Mouse (Mus musculus) embryonic facial prominence, embryonic 14.5 days (tissue): ENCODE measurements at regions not wholly inside any gene's neighbourhood (a gene's known extent, or its start where the extent isn't known, plus 50 kb on each side); places are given as distances from the start of the nearest gene placed in this dataset.

Experiments
- ATAC-seq: fragments of 200-750 bp; cut with Nextera tagmentation; 2 replicates; pipeline ENCODE4 v1.8.0; 2017; ENCODE audit warnings: low read depth, moderate number of reproducible peaks, moderate TSS enrichment
- DNase-seq: peaks from one replicate; pipeline ENCODE4 v3.0.0-alpha.2; 2015; ENCODE audit warnings: low spot score
- H3K27ac ChIP-seq: fragments of 300-500 bp; sonication (generic); replicated peaks from 2 replicates; pipeline ENCODE4 v1.5.1; 2014; ENCODE audit warnings: low read depth, mild to moderate bottlenecking, low read length, moderate library complexity
- H3K27me3 ChIP-seq: fragments of 300-500 bp; sonication (generic); replicated peaks from 2 replicates; pipeline ENCODE4 v1.6.1; 2014; ENCODE audit warnings: low read length; ENCODE audit not compliant: control insufficient read depth, insufficient read depth
- H3K36me3 ChIP-seq: fragments of 300-500 bp; sonication (generic); 2 replicates; pipeline ENCODE4 v1.6.1; 2014; ENCODE audit warnings: low read length, mixed read lengths; ENCODE audit not compliant: control insufficient read depth, insufficient read depth
- H3K4me1 ChIP-seq: fragments of 300-500 bp; sonication (generic); 2 replicates; pipeline ENCODE4 v1.6.1; 2014; ENCODE audit warnings: antibody characterized with exemption, low read length; ENCODE audit not compliant: control insufficient read depth, insufficient read depth
- H3K4me2 ChIP-seq: fragments of 300-500 bp; sonication (generic); 2 replicates; pipeline ENCODE4 v1.6.1; 2014; ENCODE audit warnings: low read depth, mild to moderate bottlenecking, low read length, moderate library complexity, mixed read lengths
- H3K4me3 ChIP-seq: fragments of 300-500 bp; sonication (generic); 2 replicates; pipeline ENCODE4 v1.5.1; 2014; ENCODE audit warnings: low read depth, mild to moderate bottlenecking, low read length
- H3K9ac ChIP-seq: fragments of 300-500 bp; sonication (generic); 2 replicates; pipeline ENCODE4 v1.6.1; 2014; ENCODE audit warnings: low read depth, mild to moderate bottlenecking, low read length, moderate library complexity, mixed read lengths
- H3K9me3 ChIP-seq: fragments of 300-500 bp; sonication (generic); 2 replicates; pipeline ENCODE4 v1.6.1; 2016; ENCODE audit warnings: low read length; ENCODE audit not compliant: control insufficient read depth
- WGBS: fragments of 180-500 bp; shearing (Covaris S2); extraction: QIAGEN DNeasy Blood & Tissue Kit; methylation state at CpG from one replicate; pipeline ENCODE4 v1.1.7; 2014; 5-methylcytosine and 5-hydroxymethylcytosine counted together

DNA sequence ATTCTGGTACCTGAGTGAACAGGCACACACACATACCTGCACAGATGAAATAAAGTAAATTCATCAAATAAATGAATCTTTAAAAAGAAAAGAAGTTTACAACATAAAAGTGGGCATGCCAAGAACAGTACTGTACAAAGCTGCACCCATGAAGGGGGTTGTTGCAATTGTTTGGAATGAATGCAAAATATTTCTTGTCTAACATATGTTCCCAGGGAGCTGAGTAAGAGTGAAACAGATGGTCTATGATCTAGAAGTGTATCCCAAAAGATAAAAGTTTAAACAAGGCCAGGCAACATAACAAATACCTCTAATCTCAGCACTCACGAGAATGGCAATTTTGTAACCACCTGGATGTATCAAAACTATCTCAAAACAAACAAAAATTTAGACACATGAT, 1685.5 kb upstream of the Dsel start:
- 54% methylated on average over 1 of the region's 1 CpGs for WGBS
- DNase-seq: no peak
- no peaks in the 10 kb centered on the region for H3K27me3 ChIP-seq
- H3K9me3 ChIP-seq: no peaks in the 10 kb centered on the region
- H3K9ac ChIP-seq: no peak overlapping the region
- H3K4me1 ChIP-seq: no peaks in the 10 kb centered on the region
- H3K27ac ChIP-seq: no peak overlapping the region
- no peak for ATAC-seq
- H3K4me2 ChIP-seq: no peak overlapping the region
- no peaks in the 10 kb centered on the region for H3K36me3 ChIP-seq
- no peak overlapping the region for H3K4me3 ChIP-seq

DNA sequence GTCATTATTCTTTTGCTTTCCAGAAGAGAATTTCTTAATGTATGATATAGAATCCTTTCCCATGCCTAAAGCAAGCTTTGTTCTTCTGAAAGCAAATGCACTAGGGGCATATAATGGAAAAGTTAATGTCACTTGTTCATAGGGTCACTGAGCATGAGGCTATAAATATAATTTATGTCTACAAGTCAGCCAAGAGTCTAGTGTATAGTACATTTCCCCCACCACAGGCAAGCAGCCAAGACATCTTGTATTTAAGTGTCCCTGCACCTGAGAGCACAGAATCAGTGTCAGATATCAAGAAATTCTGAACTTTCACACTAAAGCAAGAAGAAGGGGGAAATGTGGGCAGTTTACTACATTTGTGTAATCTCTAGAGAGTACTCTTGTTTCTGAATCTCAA, 1675.3 kb upstream of the Dsel start:
- Histone ChIP-seq H3K4me2 (no peak overlapping the region), H3K9me3 (no peaks in the 10 kb centered on the region), H3K4me3 (no peak overlapping the region), H3K4me1 (no peaks in the 10 kb centered on the region), H3K9ac (no peak overlapping the region), H3K27ac (no peak overlapping the region), H3K36me3 (no peaks in the 10 kb centered on the region), H3K27me3 (no peaks in the 10 kb centered on the region)
- DNase-seq (peak; percentile 60), ATAC-seq (peak; percentile 50; the same call in 1 of the 2 replicates)

DNA sequence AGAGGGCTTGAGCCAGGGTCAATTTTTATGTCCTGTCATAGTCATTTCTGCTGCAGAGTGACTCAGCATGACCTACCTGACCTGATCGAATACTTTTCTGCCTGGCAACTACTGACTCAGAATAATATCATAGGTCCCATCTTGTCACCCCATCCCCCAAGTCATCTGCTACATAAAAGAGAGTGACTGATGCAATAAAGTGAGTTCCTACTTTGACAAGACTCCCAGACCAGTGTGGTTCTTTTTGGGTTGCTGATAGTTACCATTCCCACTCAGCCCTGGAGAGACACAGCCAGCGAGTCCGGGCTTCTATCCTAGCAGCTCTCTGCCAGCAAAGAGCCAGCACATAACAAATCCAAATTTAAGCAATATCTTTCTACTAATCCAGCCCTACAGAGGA, 1665.8 kb upstream of the Dsel start:
- WGBS: 86% methylated on average over 3 of the region's 3 CpGs
- Histone ChIP-seq H3K4me1 (no peaks in the 10 kb centered on the region), H3K9me3 (no peaks in the 10 kb centered on the region), H3K27ac (no peak overlapping the region), H3K36me3 (no peaks in the 10 kb centered on the region), H3K27me3 (no peaks in the 10 kb centered on the region), H3K4me2 (no peak overlapping the region), H3K4me3 (no peak overlapping the region), H3K9ac (no peak overlapping the region)
- ATAC-seq (no peak), DNase-seq (no peak)

DNA sequence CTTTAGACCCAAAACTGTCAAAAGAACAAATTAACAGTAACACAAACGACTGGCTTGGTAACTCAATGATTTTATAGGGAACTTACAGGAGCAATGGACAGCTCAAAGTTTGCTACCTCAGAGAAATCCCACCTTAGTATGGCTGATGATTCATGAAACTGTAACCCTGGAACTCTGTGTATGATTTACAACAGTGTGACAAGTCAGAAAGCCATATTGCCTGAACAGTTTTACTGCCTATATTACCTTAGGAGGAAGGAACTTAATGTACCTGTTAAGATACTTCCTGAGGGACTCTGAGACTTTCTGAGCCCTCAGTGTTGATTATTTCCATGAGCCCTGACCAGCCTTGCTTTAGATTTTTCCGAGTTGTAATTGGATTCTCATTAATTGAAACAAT, 1631.3 kb upstream of the Dsel start:
- WGBS: 55% methylated on average over 2 of the region's 2 CpGs

DNA sequence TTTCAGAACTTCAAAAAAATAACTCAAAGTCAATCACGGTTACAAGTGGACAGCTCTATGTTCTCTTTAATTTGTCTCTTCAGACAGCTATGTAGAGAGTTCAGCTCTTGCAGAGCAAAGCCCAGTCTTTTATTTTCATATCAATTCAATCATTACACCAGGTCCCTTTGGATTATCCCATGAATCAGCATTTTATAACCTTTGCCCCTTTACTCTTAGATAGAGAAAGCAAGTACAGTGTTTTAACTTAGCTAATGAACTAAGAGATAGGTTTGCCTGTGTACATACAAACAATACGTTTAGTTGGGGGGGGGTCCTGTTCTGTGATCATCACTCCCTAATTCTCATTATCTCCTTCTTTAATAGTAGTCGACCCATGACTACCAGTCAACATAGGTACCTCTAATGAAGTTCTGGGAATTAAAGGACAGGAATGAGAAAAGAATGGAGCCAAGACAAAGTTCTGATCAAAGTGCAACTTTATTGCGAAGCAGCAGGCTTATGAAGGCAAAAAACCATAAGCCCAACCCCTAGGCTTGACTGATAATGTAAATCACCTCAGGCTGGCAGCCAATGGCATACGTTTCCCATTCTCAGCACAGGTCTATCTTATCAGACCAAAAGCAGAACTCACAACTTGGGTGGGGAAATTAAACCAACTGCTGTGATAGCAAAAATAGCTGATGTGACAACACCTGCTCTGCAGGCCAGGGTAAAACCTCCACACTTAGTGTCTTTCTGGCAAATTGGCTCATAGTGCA, 1625.7 kb upstream of the Dsel start:
- no peaks in the 10 kb centered on the region for H3K27me3 ChIP-seq
- ATAC-seq: no peak

More for the DNA sequence above, 1631.3 kb upstream of the Dsel start:
- H3K27ac ChIP-seq: no peak overlapping the region
- H3K4me2 ChIP-seq: no peak overlapping the region
- ATAC-seq (no peak), DNase-seq (no peak)
- no peaks in the 10 kb centered on the region for H3K36me3 ChIP-seq
- H3K4me3 ChIP-seq: no peak overlapping the region
- H3K9me3 ChIP-seq: no peaks in the 10 kb centered on the region
- no peaks in the 10 kb centered on the region for H3K4me1 ChIP-seq
- no peak overlapping the region for H3K9ac ChIP-seq
- H3K27me3 ChIP-seq: no peaks in the 10 kb centered on the region

DNA sequence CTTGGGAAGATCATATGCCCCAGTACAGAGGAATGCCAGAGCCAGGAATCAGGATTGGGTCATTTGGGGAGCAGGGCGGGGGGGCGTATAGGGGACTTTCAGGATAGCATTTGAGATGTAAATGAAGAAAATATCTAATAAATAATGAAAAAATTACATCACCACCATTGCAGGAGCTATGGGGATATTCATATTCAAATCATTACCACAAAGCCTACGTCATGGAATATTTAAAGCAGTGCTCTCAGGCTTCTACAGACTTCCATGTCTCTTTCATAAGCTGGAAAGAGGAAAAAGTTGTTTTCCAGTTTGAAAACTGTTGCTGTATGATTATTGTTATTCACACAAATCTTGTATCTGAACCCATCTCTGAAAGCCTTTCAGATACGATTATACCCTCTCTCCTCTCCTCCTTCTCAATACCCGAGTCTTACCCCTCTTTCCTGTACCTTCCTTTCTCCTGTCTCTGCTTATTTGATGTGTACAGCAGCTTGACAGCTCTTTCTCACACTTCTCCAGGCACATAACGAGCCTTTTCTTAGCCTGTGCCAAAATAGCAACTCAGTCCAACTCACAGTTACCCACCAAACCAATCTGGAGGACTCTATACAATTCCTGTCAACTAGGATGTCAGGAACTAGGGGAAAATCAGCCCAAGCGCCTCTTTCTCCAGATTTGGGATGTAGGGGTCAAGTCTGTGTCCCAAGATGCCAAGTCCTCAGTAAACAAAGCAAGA, 1592.0 kb upstream of the Dsel start:
- Histone ChIP-seq H3K4me3 (no peak overlapping the region), H3K27ac (no peak overlapping the region), H3K4me2 (no peak overlapping the region), H3K4me1 (no peaks in the 10 kb centered on the region), H3K27me3 (no peaks in the 10 kb centered on the region), H3K9me3 (no peaks in the 10 kb centered on the region), H3K9ac (no peak overlapping the region), H3K36me3 (no peaks in the 10 kb centered on the region)
- no peak for DNase-seq
- ATAC-seq: no peak
- WGBS: 71% methylated on average over 7 of the region's 7 CpGs

More for the DNA sequence above, 1625.7 kb upstream of the Dsel start:
- Histone ChIP-seq H3K9me3 (no peaks in the 10 kb centered on the region), H3K4me2 (no peak overlapping the region), H3K4me1 (no peaks in the 10 kb centered on the region), H3K9ac (no peak overlapping the region), H3K27ac (no peak overlapping the region), H3K36me3 (no peaks in the 10 kb centered on the region), H3K4me3 (no peak overlapping the region)
- DNase-seq: no peak
- 82% methylated on average over 5 of the region's 5 CpGs for WGBS

DNA sequence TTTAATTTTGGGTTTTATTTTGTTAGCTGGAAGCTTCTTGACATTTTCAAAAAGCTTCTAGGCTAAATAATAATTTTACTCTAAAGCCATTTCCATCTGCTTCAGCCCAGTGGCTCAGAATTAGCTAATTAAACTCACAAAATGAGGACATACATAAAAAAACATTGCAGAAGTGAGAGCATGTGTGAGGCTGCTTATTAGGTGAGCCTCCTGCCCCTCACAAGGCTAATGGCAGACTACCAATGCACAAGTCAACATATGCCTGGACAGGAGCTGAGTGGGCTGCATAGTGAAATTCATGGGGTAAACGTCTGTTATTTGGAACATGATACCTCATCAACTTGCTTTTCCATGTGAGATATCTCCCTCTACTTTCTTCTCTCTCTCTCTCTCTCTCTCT, 1569.0 kb upstream of the Dsel start:
- no peak overlapping the region for H3K9ac ChIP-seq
- no peak overlapping the region for H3K4me2 ChIP-seq
- H3K36me3 ChIP-seq: no peaks in the 10 kb centered on the region
- no peak for DNase-seq
- H3K4me1 ChIP-seq: no peaks in the 10 kb centered on the region
- no peaks in the 10 kb centered on the region for H3K27me3 ChIP-seq
- 52% methylated on average over 1 of the region's 1 CpGs for WGBS
- H3K27ac ChIP-seq: no peak overlapping the region
- no peaks in the 10 kb centered on the region for H3K9me3 ChIP-seq
- no peak for ATAC-seq
- no peak overlapping the region for H3K4me3 ChIP-seq

DNA sequence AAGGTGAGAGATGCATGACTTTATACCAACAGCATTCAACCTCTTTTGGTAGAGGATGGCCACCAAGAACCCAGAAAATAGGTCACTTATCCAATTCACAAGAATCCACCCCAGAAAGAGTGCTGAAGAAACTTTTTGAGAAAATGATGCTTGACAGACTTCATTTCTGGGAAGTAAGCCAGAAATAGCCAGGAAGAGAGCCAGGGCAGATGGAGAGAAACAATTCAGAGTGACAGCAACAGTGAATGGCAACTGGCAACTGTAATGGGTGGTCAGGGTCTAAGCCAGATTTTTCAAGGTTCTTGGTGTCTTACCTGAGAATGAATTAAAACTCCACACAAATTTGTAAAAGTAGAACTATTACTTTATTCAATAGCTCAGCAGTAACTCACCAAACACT, 1566.5 kb upstream of the Dsel start:
- H3K27ac ChIP-seq: no peak overlapping the region
- H3K9ac ChIP-seq: no peak overlapping the region
- no peaks in the 10 kb centered on the region for H3K36me3 ChIP-seq
- DNase-seq (peak; percentile 1), ATAC-seq (no peak)
- H3K9me3 ChIP-seq: no peaks in the 10 kb centered on the region
- no peak overlapping the region for H3K4me2 ChIP-seq
- no peak overlapping the region for H3K4me3 ChIP-seq
- no peaks in the 10 kb centered on the region for H3K4me1 ChIP-seq
- H3K27me3 ChIP-seq: no peaks in the 10 kb centered on the region

DNA sequence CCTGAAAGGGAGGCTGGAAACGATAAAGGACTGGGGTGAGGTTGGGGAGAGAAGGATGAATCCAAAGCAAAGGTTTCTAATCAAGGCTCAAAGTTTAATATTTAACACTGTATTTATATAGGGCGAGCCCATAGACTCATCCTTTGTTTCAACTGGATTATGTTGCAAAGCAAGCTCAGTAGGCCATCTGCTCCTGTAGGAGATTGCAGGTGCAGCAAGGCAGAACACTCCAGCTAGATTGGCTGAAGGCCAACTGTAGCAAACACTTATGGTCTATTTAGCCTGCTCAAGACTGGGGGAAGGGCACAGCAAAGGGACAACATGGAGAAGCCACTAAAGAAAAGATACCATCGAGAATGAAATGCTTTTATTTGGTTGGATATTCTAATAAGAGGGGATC, 1548.1 kb upstream of the Dsel start:
- Histone ChIP-seq H3K4me1 (no peaks in the 10 kb centered on the region), H3K9me3 (no peaks in the 10 kb centered on the region), H3K9ac (no peak overlapping the region), H3K27ac (no peak overlapping the region), H3K4me3 (no peak overlapping the region), H3K36me3 (no peaks in the 10 kb centered on the region), H3K27me3 (no peaks in the 10 kb centered on the region), H3K4me2 (no peak overlapping the region)
- 74% methylated on average over 3 of the region's 3 CpGs for WGBS
- DNase-seq (peak; percentile 14), ATAC-seq (0 out of 2 replicates have a peak, but pooled peaks have one; percentile 15)
